Comparison of ENCODE assay signal across 13 mouse cellular contexts in genomic region chr8:107386171-107386570, GRCm38 (mm10). TPM values are rescaled to one million over a fixed set of nuclear protein-coding genes. Genes with fewer than 3 reads are reported as not detected.
A peak's percentile ranks its signal among the peaks of the same experiment; 100 is the strongest.
DNase-seq lines count a peak whose midpoint lies in the region; ATAC-seq and TF ChIP-seq lines count a peak whose summit lies in the region.
"Had no signal": no experiment of that assay in that cellular context is flagged by ENCODE, and none has a peak within 500 bp of the region (broad histone marks: within the 10 kb centered on the region; RNA-seq: fewer than 3 reads in every experiment).

No protein-coding gene starts in this region.

- no peaks in the 10 kb centered on the region for H3K27me3 ChIP-seq in hindbrain, postnatal 0 days (ENCODE audit: insufficient read depth, low read length)
- H3K27me3 ChIP-seq in hindbrain, embryonic 14.5 days (ENCODE audit: control insufficient read depth, insufficient read depth, low read length): no peaks in the 10 kb centered on the region
- H3K27me3 ChIP-seq: CH12.LX; hindbrain, embryonic 15.5 days; lung, embryonic 15.5 days had no signal

- intact Hi-C loops in heart, postnatal 14 days (cut with DNase I): loop anchor here (1.0 kb wide), 1 partner anchor 39 kb away; the partner anchor contains the start of gene Nob1

- 42% methylated on average over 5 of the region's 5 CpGs for WGBS in hindbrain, postnatal 0 days
- WGBS in hindbrain, embryonic 14.5 days: 58% methylated on average over 5 of the region's 5 CpGs

- H3K4me1 ChIP-seq in hindbrain, postnatal 0 days (ENCODE audit: insufficient read depth, low read length): peaks cover 4% of the 10 kb centered on the region; the same call in 1 of the 2 replicates
- 0 out of 2 replicates have a peak, but pooled peaks cover 3% of the 10 kb centered on the region for H3K4me1 ChIP-seq in hindbrain, embryonic 14.5 days (replicated peaks; ENCODE audit: control insufficient read depth, insufficient read depth, low read length)

- H3K4me2 ChIP-seq in hindbrain, postnatal 0 days (ENCODE audit: low read depth, low read length): no peak overlapping the region
- no peak overlapping the region for H3K4me2 ChIP-seq in hindbrain, embryonic 14.5 days (replicated peaks)
- H3K4me2 ChIP-seq: hindbrain, embryonic 15.5 days; lung, embryonic 15.5 days had no signal

- no peak overlapping the region for H3K4me3 ChIP-seq in hindbrain, postnatal 0 days (ENCODE audit: low read length)
- H3K4me3 ChIP-seq in hindbrain, embryonic 14.5 days (replicated peaks; ENCODE audit: low read length): no peak overlapping the region
- H3K4me3 ChIP-seq: hindbrain, embryonic 15.5 days; lung, embryonic 15.5 days; myocyte had no signal

- H3K9me3 ChIP-seq in hindbrain, postnatal 0 days (ENCODE audit: low read length): no peaks in the 10 kb centered on the region
- no peaks in the 10 kb centered on the region for H3K9me3 ChIP-seq in hindbrain, embryonic 14.5 days (ENCODE audit: control insufficient read depth, low read length)
- H3K9me3 ChIP-seq: hindbrain, embryonic 15.5 days; lung, embryonic 15.5 days had no signal

- no peak overlapping the region for H3K9ac ChIP-seq in hindbrain, postnatal 0 days (replicated peaks; ENCODE audit: low read length)
- H3K9ac ChIP-seq in hindbrain, embryonic 14.5 days: no peak overlapping the region
- H3K9ac ChIP-seq: hindbrain, embryonic 15.5 days; lung, embryonic 15.5 days had no signal

- TF ChIP-seq CTCF in hindbrain, postnatal 0 days (IDR thresholded peaks at IDR 0.05; ENCODE audit: low read depth): no peak

- no peak overlapping the region for H3K27ac ChIP-seq in hindbrain, postnatal 0 days
- no peak overlapping the region for H3K27ac ChIP-seq in hindbrain, embryonic 14.5 days
- H3K27ac ChIP-seq: hindbrain, embryonic 15.5 days; lung, embryonic 15.5 days had no signal

- no peak for ATAC-seq in hindbrain, postnatal 0 days
- ATAC-seq in hindbrain, embryonic 14.5 days (ENCODE audit: low FRiP score): no peak
- ATAC-seq: forebrain, embryonic 16.5 days had no signal

- peak; percentile 26 for DNase-seq in hindbrain, postnatal 0 days (ENCODE audit: low spot score)
- DNase-seq in hindbrain, embryonic 14.5 days (ENCODE audit: low spot score): no peak
- DNase-seq in 3T3-L1 (ENCODE audit: low read depth, low spot score) (peak; percentile 72), adipocyte (ENCODE audit: low spot score) (peak; percentile 95)
- DNase-seq in heart, postnatal 14 days: peak; percentile 51 to 72
- DNase-seq in natural killer cell, adult 2 months (ENCODE audit: low spot score in 2 of 2): no peak
- no peak for DNase-seq in thymus, postnatal 36 days
- DNase-seq in adrenal gland, postnatal 25 days: no peak

- no peaks in the 10 kb centered on the region for H3K36me3 ChIP-seq in hindbrain, postnatal 0 days (ENCODE audit: insufficient read depth, low read length)
- no peaks in the 10 kb centered on the region for H3K36me3 ChIP-seq in hindbrain, embryonic 14.5 days (replicated peaks; ENCODE audit: control insufficient read depth, insufficient read depth)
- H3K36me3 ChIP-seq: hindbrain, embryonic 15.5 days; lung, embryonic 15.5 days had no signal

RNA-seq across cellular contexts. Expression of gene Nqo1, which starts 16.8 kb away (rescaled TPM):
- total RNA-seq in hindbrain, postnatal 0 days (2014; rRNA removed): 13.2 and 14.1 TPM in 2 replicates
- polyA plus RNA-seq in hindbrain, postnatal 0 days (2015; fragmentation: Nextera tagmentation; extraction: Ambion mirVana): 22.1 and 23.7 TPM in 2 replicates
- 8.5 and 9.4 TPM in 2 replicates for polyA plus RNA-seq in hindbrain, embryonic 14.5 days (2014; fragmentation: Nextera tagmentation; extraction: Ambion mirVana)
- 10 to 100 TPM; 13.6 to 17.3 TPM for total RNA-seq in heart, postnatal 14 days (2021)
- total RNA-seq in adrenal gland, postnatal 25 days (2021): 4.6 and 6.2 TPM in 2 replicates

RNA-seq across cellular contexts. Expression of gene Nob1, which starts 38.7 kb away (rescaled TPM):
- total RNA-seq in hindbrain, postnatal 0 days (2014; rRNA removed): 14.7 and 24.9 TPM in 2 replicates
- 48.9 and 49.5 TPM in 2 replicates for polyA plus RNA-seq in hindbrain, postnatal 0 days (2015; fragmentation: Nextera tagmentation; extraction: Ambion mirVana)
- 46.4 and 48.7 TPM in 2 replicates for polyA plus RNA-seq in hindbrain, embryonic 14.5 days (2014; fragmentation: Nextera tagmentation; extraction: Ambion mirVana)
- total RNA-seq in heart, postnatal 14 days (2021): 10 to 100 TPM; 20.4 to 25.2 TPM
- total RNA-seq in adrenal gland, postnatal 25 days (2021): 29.6 and 40.6 TPM in 2 replicates

RNA-seq across cellular contexts. Expression of gene Wwp2, which starts 50.0 kb away (rescaled TPM):
- total RNA-seq in hindbrain, postnatal 0 days (2014; rRNA removed): 36.2 and 41.9 TPM in 2 replicates
- 32.7 and 33.0 TPM in 2 replicates for polyA plus RNA-seq in hindbrain, postnatal 0 days (2015; fragmentation: Nextera tagmentation; extraction: Ambion mirVana)
- 37.2 and 37.5 TPM in 2 replicates for polyA plus RNA-seq in hindbrain, embryonic 14.5 days (2014; fragmentation: Nextera tagmentation; extraction: Ambion mirVana)
- 10 to 100 TPM; 18.3 to 22.0 TPM for total RNA-seq in heart, postnatal 14 days (2021)
- 23.9 and 44.1 TPM in 2 replicates for total RNA-seq in adrenal gland, postnatal 25 days (2021)

Comparison
In these comparisons a context has a peak if more than half of its experiments do, and no peak if none do; other contexts are left out.
1. DNase-seq: peak in hindbrain, postnatal 0 days (single experiment), 3T3-L1 (single experiment), adipocyte (single experiment) and heart, postnatal 14 days (2 of 2); none in hindbrain, embryonic 14.5 days (single experiment), natural killer cell, adult 2 months (0 of 2), thymus, postnatal 36 days (0 of 2) and adrenal gland, postnatal 25 days (single experiment).